Mouse (Mus musculus): ENCODE data around the gene Prima1. TPM values are rescaled to one million over a fixed set of nuclear protein-coding genes. Genes with fewer than 3 reads are reported as not detected.

The Prima1 gene
- polyA plus RNA-seq, 1 experiment = 8.2 TPM

DNA sequence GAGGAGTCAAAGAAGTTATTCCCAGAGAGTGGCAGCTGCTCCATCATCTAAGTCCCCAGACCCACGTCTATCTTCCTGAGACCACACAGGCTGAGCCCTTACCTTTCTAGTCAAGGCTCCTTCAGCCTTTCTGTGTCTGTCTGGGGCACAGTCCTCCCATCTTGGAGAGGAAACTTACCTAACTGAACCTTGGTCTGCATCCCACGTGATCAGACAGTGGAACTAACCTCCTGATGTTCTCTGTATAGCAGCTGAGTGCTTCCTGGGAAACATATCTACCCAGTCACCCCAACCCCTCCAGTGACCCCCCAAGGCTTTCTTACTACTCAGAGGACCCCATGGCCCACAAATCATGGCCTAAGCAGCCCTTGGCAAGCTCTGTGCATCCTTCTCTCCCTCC lies 6.1 kb downstream of the Prima1 start:
- TF ChIP-seq POLR2A (IDR thresholded peaks at IDR 0.05; ENCODE audit: extremely low read depth, insufficient read depth, low read length) = no peak
- no peak for TF ChIP-seq CTCF (IDR thresholded peaks at IDR 0.05; ENCODE audit: extremely low read depth, insufficient read depth, low read length)
- Histone ChIP-seq H3K4me1 (ENCODE audit: control insufficient read depth, insufficient read depth, low read length) (no peaks in the 10 kb centered on the region), H3K4me3 (ENCODE audit: insufficient read depth, low read length) (no peak overlapping the region), H3K27ac (ENCODE audit: insufficient read depth, low read length) (no peak overlapping the region)

GRCm38 (mm10) chr12:103235251-103235650 lies 6.7 kb downstream of the Prima1 start:
- no peak overlapping the region for H3K27ac ChIP-seq (ENCODE audit: insufficient read depth, low read length)
- H3K4me1 ChIP-seq (ENCODE audit: control insufficient read depth, insufficient read depth, low read length) = no peaks in the 10 kb centered on the region
- no peak for TF ChIP-seq POLR2A (IDR thresholded peaks at IDR 0.05; ENCODE audit: extremely low read depth, insufficient read depth, low read length)
- TF ChIP-seq CTCF (IDR thresholded peaks at IDR 0.05; ENCODE audit: extremely low read depth, insufficient read depth, low read length) = no peak
- no peak overlapping the region for H3K4me3 ChIP-seq (ENCODE audit: insufficient read depth, low read length)

DNA sequence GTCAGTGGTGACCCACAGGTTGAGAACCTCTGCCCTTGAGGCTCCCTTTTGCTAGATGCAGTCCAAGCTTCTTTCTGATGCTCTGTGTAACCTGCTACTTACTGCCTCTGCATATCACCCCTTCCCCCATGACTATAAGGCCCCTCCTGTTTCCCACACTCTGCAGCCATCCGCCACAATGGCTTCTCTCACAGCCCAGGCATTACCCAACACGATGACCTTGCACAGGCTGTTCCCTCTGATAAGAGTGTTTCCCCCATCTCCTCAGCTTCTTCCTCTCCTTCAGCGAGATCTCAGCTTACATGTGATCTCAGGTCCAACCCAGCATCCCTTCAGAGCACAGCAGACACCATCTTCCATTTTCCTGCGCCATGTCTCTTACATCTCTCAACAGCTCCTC lies 12.9 kb downstream of the Prima1 start:
- Histone ChIP-seq H3K4me3 (ENCODE audit: insufficient read depth, low read length) (no peak overlapping the region), H3K27ac (ENCODE audit: insufficient read depth, low read length) (no peak overlapping the region), H3K4me1 (ENCODE audit: control insufficient read depth, insufficient read depth, low read length) (no peaks in the 10 kb centered on the region)
- TF ChIP-seq POLR2A (IDR thresholded peaks at IDR 0.05; ENCODE audit: extremely low read depth, insufficient read depth, low read length) (no peak), CTCF (IDR thresholded peaks at IDR 0.05; ENCODE audit: extremely low read depth, insufficient read depth, low read length) (no peak)

GRCm38 (mm10) chr12:103226121-103226520 lies 15.8 kb downstream of the Prima1 start:
- Histone ChIP-seq H3K4me3 (ENCODE audit: insufficient read depth, low read length) (no peak overlapping the region), H3K4me1 (ENCODE audit: control insufficient read depth, insufficient read depth, low read length) (no peaks in the 10 kb centered on the region), H3K27ac (ENCODE audit: insufficient read depth, low read length) (no peak overlapping the region)
- no peak for TF ChIP-seq CTCF (IDR thresholded peaks at IDR 0.05; ENCODE audit: extremely low read depth, insufficient read depth, low read length)
- no peak for TF ChIP-seq POLR2A (IDR thresholded peaks at IDR 0.05; ENCODE audit: extremely low read depth, insufficient read depth, low read length)

GRCm38 (mm10) chr12:103223671-103224070 lies 18.3 kb downstream of the Prima1 start:
- no peak overlapping the region for H3K27ac ChIP-seq (ENCODE audit: insufficient read depth, low read length)
- no peak overlapping the region for H3K4me3 ChIP-seq (ENCODE audit: insufficient read depth, low read length)
- TF ChIP-seq POLR2A (IDR thresholded peaks at IDR 0.05; ENCODE audit: extremely low read depth, insufficient read depth, low read length) = no peak
- TF ChIP-seq CTCF (IDR thresholded peaks at IDR 0.05; ENCODE audit: extremely low read depth, insufficient read depth, low read length) = no peak
- H3K4me1 ChIP-seq (ENCODE audit: control insufficient read depth, insufficient read depth, low read length) = no peaks in the 10 kb centered on the region

DNA sequence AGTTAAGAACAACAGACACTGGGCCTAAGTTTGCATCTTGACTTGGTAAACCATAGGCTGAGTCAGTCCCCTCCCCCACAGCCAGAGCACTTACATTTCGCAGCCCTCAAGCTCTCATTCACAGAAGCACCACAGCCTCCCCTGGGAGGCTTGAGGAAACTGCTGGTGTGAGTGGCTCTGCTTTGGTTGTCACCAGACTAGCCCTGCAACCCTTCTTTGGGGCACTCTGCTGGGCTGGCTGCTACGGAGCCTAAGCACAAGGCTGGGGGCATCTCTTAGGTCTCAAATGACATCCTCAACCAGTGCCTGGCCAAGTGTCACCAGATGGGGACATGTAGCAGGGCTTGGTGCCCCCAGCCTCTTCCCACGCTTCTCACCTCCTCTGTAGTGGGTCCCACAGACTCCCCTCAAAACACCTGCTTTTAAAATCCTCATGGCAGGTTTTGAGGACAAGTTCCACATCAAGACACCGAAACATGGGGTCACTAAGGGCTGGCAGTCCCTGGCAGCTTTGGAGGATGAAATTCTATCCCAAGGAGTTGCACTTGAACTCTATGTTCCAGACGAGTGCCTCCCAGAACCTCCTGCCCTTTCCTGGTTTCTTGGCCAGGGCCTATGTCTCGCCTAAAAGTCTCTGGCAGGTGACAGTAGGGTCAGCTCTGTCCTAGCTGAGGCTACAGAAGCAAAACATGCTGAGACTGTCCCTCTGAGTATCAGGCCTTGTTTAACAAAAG lies 25.9 kb downstream of the Prima1 start:
- Histone ChIP-seq H3K27ac (ENCODE audit: insufficient read depth, low read length) (no peak overlapping the region), H3K4me1 (ENCODE audit: control insufficient read depth, insufficient read depth, low read length) (no peaks in the 10 kb centered on the region; the same call in 1 of the 2 replicates), H3K4me3 (ENCODE audit: insufficient read depth, low read length) (no peak overlapping the region)
- no peak for TF ChIP-seq POLR2A (IDR thresholded peaks at IDR 0.05; ENCODE audit: extremely low read depth, insufficient read depth, low read length)
- TF ChIP-seq CTCF (IDR thresholded peaks at IDR 0.05; ENCODE audit: extremely low read depth, insufficient read depth, low read length) = no peak

DNA sequence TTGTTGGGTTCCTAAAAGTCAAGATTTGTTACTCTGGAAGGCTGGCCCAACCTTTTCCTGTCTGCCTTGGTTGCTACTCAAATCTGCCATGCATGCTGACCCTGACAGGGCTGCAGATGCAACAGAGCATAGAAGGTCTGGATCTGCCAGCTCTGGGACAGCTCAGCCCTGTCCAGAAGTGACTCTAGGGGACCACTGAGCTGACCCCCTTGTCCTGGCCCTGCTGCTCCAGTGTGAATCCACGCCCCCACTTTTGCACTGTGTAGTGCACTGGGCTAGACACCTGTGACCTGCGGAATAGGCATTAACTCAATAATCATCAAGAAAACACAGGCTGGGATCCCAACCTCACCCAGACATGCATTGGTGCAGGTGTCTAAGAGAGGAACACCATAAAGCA lies 27.2 kb downstream of the Prima1 start:
- TF ChIP-seq POLR2A (IDR thresholded peaks at IDR 0.05; ENCODE audit: extremely low read depth, insufficient read depth, low read length) (no peak), CTCF (IDR thresholded peaks at IDR 0.05; ENCODE audit: extremely low read depth, insufficient read depth, low read length) (no peak)
- no peak overlapping the region for H3K27ac ChIP-seq (ENCODE audit: insufficient read depth, low read length)
- H3K4me3 ChIP-seq (ENCODE audit: insufficient read depth, low read length) = no peak overlapping the region
- no peaks in the 10 kb centered on the region; the same call in 1 of the 2 replicates for H3K4me1 ChIP-seq (ENCODE audit: control insufficient read depth, insufficient read depth, low read length)

- no peaks in the 10 kb centered on the region; the same call in 1 of the 2 replicates for H3K4me1 ChIP-seq (ENCODE audit: control insufficient read depth, insufficient read depth, low read length)
- no peak overlapping the region for H3K4me3 ChIP-seq (ENCODE audit: insufficient read depth, low read length)
- H3K27ac ChIP-seq (ENCODE audit: insufficient read depth, low read length) = no peak overlapping the region
- no peak for TF ChIP-seq CTCF (IDR thresholded peaks at IDR 0.05; ENCODE audit: extremely low read depth, insufficient read depth, low read length)
- TF ChIP-seq POLR2A (IDR thresholded peaks at IDR 0.05; ENCODE audit: extremely low read depth, insufficient read depth, low read length) = no peak
These were observed 27.7 kb downstream of the Prima1 start for GRCm38 (mm10) chr12:103214270-103214669.

- no peak for TF ChIP-seq POLR2A (IDR thresholded peaks at IDR 0.05; ENCODE audit: extremely low read depth, insufficient read depth, low read length)
- TF ChIP-seq CTCF (IDR thresholded peaks at IDR 0.05; ENCODE audit: extremely low read depth, insufficient read depth, low read length) = no peak
- Histone ChIP-seq H3K4me3 (ENCODE audit: insufficient read depth, low read length) (no peak overlapping the region), H3K27ac (ENCODE audit: insufficient read depth, low read length) (no peak overlapping the region), H3K4me1 (ENCODE audit: control insufficient read depth, insufficient read depth, low read length) (no peaks in the 10 kb centered on the region; the same call in 1 of the 2 replicates)
These were observed 28.4 kb downstream of the Prima1 start for GRCm38 (mm10) chr12:103213591-103213990.

DNA sequence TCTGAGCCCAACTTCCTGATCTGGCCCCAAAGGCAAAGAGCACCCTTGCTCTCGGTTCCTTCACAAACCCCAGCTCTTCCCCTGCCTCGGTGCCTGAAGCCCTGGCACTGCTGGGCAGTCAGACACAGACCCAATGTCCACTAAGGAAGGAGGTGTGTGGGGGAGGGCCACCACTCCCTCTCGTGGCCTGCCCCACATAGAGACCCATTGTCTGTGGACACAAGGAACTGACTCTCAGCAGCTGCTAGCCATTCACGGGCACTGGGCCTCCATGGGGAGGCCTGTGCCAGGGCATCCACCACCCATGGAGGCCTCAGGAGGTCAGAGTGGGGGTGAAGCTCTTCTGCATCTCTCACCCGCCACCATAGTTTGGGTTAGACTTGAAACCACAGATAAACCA lies 30.9 kb downstream of the Prima1 start:
- no peak for TF ChIP-seq CTCF (IDR thresholded peaks at IDR 0.05; ENCODE audit: extremely low read depth, insufficient read depth, low read length)
- no peak for TF ChIP-seq POLR2A (IDR thresholded peaks at IDR 0.05; ENCODE audit: extremely low read depth, insufficient read depth, low read length)
- Histone ChIP-seq H3K27ac (ENCODE audit: insufficient read depth, low read length) (peak overlapping the region; percentile 60; the same call in 1 of the 2 replicates), H3K4me1 (ENCODE audit: control insufficient read depth, insufficient read depth, low read length) (no peaks in the 10 kb centered on the region; the same call in 1 of the 2 replicates)

More for the DNA sequence above, 30.9 kb downstream of the Prima1 start:
- H3K4me3 ChIP-seq (ENCODE audit: insufficient read depth, low read length) = no peak overlapping the region
